Mouse (Mus musculus): ENCODE measurements at regions not wholly inside any gene's neighbourhood (a gene's known extent, or its start where the extent isn't known, plus 50 kb on each side); places are given as distances from the start of the nearest gene placed in this dataset.

DNA sequence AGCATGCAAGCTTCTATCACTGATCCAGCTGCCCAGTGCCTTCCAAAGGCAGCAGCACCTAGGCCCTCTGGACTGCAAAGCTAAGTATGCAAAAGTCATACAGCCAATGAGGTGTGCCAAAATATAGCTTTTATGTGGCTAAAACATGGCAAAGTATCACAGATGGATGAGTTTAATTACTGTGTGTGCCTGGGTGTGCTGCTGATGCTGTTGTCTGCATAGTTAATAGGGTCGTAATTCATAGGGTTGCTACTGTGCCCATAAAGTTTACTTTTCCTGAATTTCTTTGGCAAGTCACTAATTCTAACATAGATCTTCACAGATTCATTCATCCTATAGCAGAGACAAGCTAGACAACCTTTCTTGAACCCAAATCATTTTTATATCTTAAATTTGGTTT lies 93.1 kb upstream of the Trpm1 start:
- DNase-seq (ENCODE audit: low spot score in 2 of 2), result no peak

DNA sequence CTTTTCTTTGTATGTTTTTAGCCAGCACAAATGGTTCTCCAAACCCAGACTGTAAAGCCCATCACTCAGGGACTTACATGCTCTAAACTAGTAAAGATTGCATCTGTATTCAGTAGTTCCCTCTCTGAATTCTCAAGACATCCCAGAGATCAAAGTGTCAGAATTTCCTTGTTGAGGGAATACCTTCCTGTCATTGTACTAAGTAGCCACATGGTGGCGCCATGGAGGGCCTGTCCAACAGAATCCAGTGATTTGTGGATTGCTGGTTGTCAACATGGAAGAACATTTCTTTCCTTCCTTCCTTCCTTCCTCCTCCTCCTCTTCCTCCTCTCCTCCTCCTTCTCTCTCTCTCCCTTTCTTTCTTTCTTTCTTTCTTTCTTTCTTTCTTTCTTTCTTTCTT lies 93.6 kb upstream of the Trpm1 start:
- DNase-seq (ENCODE audit: low spot score in 2 of 2), result peak in 1 of 2 experiments; percentile 45

- DNase-seq (ENCODE audit: low spot score in 2 of 2), result no peak
Measured at GRCm38 (mm10) chr7:64058282-64058872, 95.3 kb upstream of the Trpm1 start.

DNA sequence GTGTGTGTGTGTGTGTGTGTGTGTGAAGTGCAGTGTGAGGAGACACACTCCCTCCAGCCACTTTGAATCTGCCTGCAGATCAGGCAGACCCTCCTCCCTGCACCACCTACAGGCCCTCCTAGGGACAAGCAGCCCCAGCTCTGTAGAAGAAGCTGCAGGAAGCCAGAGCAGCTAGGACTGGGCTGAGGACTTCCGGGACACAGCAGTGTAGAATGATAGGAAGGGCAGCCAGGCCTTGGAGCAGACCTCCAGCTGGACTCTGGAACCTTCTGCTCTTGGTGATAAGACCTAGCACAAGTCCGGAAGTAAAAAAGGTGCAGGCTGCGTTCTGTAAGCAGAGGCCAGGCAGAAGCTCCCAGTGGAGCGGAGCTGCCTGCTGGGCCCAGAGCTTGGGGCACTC lies 95.8 kb upstream of the Trpm1 start:
- DNase-seq (ENCODE audit: low spot score in 2 of 2), result no peak

- DNase-seq (ENCODE audit: low spot score in 2 of 2), result no peak
Measured at GRCm38 (mm10) chr7:64056498-64056897, 97.1 kb upstream of the Trpm1 start.

- DNase-seq (ENCODE audit: low spot score in 2 of 2), result no peak
Measured at GRCm38 (mm10) chr7:64054996-64055395, 98.6 kb upstream of the Trpm1 start.

- no peak for DNase-seq (ENCODE audit: low spot score in 2 of 2)
Measured at GRCm38 (mm10) chr7:64053766-64054165, 99.9 kb upstream of the Trpm1 start.

GRCm38 (mm10) chr7:64052400-64052799 lies 101.2 kb upstream of the Trpm1 start:
- DNase-seq (ENCODE audit: low spot score in 2 of 2), result peak in 1 of 2 experiments; percentile 58

DNA sequence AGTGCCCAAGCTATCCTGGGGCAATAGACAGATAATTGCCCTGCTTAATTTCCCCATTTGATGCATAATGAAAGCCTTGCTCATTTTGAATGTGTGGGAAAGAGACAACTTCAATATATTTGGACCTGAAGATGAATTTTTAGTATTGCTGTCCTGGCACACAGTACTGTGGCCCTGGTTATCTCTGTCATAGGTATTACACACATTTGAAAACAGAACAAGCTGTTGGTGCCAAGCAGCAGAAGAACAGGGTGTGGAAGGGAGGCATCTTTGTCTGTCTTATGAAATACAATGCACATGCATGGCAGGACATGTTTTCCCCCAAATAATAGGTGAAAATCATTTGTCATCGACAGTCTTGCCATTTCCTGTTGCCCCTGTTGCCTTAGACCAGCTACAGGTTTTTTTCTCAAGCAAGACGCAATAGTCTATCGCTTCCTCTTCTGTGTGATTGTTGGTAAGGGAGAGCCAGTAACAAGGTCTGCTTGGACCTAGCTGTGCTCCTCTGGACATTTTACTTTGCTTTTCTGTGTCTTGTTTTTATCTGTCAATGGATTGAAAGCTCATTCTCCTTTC lies 102.7 kb upstream of the Trpm1 start:
- DNase-seq (ENCODE audit: low spot score in 2 of 2), result no peak

- no peak for DNase-seq (ENCODE audit: low spot score in 2 of 2)
Measured at GRCm38 (mm10) chr7:64050246-64050645, 103.4 kb upstream of the Trpm1 start.

- no peak for DNase-seq (ENCODE audit: low spot score in 2 of 2)
Measured at GRCm38 (mm10) chr7:64049183-64049965, 104.3 kb upstream of the Trpm1 start.

DNA sequence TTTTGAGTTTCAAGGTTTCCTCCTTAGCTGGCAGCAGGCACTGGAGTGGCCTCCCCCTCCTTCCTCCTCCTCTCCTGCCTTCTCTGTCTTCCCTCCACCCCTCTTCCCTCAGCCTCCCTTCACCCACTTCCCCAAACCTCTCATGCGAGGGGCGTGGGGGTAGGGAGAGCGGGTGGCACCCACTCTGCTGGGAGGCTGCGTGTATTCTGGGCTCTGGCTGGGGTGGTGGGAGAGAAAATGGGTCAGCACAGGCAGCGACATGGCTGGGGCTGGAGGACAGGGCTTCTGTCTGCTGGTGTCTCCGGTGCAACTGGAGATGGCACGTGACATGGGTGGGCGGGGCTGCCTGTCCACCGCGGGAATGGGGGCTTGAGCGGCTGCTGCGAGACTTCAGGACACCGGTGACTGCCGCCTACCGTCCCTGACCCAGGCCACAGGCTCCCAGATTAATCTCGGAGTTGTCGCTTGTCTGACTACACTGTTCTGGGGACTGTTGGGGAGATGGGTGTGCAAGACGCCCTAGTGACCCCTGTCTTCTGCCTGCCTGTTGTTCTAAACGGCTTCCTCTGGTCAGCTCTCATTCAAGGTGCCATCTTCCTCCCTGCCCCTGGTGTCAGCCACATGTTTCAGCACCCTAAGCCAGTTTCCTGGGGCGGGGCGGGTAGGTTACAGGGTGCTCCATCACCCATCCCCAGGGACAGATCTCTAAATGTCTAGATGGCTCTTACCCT lies 105.0 kb upstream of the Trpm1 start:
- DNase-seq (ENCODE audit: low spot score in 2 of 2), result no peak

DNA sequence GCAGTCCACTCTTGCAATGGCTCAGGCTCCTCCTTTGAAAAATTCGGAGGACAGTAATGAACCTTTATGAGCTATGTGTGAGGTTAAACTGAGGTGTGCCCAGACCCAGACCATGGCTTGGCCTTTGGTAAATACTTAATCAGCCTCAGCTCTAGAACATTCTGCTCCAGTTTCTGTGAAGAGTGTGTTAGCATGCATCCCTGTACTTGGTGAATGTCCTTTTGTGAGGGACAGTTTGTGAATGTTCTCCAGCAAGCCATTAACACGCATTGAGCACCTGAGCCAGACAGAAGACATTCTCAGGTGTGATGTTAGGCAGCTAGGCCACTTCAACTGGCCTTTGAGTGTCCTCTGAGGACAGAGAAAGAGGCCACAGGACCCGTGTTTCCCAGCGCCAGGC lies 105.8 kb upstream of the Trpm1 start:
- DNase-seq (ENCODE audit: low spot score in 2 of 2), result no peak

- DNase-seq (ENCODE audit: low spot score in 2 of 2), result peak in 1 of 2 experiments; percentile 38
Measured at GRCm38 (mm10) chr7:64045292-64045691, 106.6 kb upstream of the Klf13 start.

GRCm38 (mm10) chr7:64042978-64043377 lies 104.3 kb upstream of the Klf13 start:
- no peak for DNase-seq (ENCODE audit: low spot score in 2 of 2)

- DNase-seq (ENCODE audit: low spot score in 2 of 2), result no peak
Measured at GRCm38 (mm10) chr7:64041303-64041702, 102.6 kb upstream of the Klf13 start.

- DNase-seq (ENCODE audit: low spot score in 2 of 2), result no peak
Measured at GRCm38 (mm10) chr7:64040026-64040737, 101.5 kb upstream of the Klf13 start.

DNA sequence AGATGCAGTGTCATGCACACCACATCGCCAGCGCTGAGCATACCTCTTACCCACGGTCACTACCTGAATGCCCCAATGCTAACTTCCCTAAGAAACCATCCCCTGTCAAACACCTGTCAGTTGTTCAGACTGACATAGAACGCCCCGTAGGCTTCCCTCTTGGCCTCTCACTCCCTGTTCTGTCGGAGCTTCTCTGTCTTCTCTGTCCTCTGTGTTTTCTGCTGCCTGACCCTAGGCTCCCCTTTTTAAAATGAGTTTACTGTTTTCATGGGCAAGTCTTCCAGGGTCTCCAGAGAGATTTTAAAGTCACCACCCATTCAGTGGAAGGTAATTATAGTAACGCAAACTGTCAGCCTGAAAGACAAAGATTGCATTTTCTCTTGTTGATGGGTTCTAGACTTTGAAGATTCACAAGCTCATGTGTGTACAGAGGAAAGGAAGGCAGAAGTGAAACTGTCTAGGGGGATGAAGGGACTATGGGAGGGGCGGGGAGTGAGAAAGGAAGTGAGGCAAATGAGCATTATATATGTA lies 99.1 kb upstream of the Klf13 start:
- DNase-seq (ENCODE audit: low spot score in 2 of 2), result no peak

DNA sequence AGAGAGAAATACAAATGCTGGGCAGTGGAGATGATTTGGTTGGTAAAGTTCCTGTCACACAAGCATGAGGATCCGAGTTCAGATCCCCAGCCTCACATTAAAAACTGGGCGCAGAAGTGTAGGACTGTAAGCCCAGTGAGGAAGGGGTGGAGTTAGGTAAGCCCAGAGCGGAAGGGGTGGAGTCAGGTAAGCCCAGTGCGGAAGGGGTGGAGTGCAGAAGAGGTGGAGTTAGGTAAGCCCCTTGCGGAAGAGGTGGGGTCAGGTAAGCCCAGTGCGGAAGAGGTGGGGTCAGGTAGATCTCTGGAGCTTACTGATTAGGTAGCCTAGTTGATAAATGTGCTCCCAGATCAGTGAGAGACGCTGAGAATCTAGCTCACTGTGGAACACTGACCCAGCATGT lies 97.4 kb upstream of the Klf13 start:
- DNase-seq (ENCODE audit: low spot score in 2 of 2), result no peak

DNA sequence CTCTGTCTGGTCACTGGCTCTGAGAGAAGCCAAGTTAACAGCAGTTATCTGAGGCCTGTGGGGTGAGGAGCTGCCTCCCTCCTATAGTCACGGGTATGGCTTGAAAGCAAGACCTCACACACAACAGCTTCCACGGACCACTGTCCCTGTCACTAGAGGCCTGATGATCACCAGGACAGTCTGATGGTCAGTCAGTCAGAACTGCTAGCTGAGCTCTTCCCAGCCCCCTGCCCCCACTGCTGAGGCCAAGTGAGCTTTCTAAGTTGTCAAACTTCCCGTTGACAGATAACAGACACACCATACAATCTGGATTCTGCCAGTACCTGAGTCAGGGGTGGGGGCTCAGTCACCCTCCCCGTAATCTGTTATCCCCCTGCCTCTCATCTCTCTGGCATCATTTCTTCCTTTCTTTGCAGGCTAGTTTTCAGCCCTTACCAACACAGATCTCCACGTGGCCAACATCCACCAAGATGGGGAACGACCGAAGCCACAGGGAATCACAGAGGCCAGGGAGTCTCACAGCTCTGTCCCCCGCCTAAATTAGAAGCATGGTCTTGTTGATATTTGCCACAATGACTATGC lies 96.4 kb upstream of the Klf13 start:
- no peak for DNase-seq (ENCODE audit: low spot score in 2 of 2)

- no peak for DNase-seq (ENCODE audit: low spot score in 2 of 2)
Measured at GRCm38 (mm10) chr7:64034493-64034892, 95.8 kb upstream of the Klf13 start.
